Mouse (Mus musculus): ENCODE measurements around the gene Ampd3.
A peak's percentile ranks its signal among the peaks of the same experiment; 100 is the strongest.

Gene Ampd3

DNA sequence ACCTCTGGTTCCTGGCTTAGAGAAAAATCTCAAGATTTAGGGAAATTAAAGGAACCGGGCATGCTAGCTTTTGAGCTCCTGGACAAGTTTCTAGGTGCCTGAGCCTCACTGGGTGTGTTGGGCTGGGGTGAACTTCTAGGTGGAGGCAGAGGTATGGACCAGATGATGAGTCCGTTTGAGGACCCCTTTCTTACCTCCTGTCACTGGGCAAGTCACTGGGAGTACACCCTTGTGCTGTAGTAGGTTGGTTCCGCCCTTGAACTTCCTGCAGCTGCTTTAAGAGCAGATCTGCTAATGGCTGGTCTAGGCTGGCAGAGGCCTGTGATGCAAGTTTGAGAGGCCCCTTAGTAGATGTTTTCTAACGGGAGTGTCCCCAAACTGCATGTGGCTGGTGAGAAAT, 1.1 kb downstream of the Ampd3 start:
- no peak for DNase-seq (ENCODE audit: low read depth)

DNA sequence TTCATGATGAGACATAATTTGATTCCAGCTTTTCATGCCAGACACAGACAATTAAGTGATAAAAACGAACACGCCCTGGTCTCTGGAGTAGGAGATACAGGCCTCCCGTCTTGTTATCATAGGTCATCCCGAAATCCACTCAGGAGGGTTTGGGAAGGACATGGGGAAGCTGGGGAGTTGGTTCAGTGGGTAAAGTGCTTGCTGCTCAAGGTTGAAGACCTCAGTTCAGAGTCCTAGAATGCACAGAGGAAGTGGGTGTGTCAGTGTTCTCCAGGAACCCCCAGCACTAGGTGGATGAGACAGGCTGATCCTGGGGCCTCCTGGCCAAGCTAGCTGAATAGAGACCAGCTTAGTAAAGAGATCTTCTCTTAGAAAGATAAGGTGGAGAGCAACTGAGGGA, 2.9 kb downstream of the Ampd3 start:
- no peak for DNase-seq (ENCODE audit: low read depth)

DNA sequence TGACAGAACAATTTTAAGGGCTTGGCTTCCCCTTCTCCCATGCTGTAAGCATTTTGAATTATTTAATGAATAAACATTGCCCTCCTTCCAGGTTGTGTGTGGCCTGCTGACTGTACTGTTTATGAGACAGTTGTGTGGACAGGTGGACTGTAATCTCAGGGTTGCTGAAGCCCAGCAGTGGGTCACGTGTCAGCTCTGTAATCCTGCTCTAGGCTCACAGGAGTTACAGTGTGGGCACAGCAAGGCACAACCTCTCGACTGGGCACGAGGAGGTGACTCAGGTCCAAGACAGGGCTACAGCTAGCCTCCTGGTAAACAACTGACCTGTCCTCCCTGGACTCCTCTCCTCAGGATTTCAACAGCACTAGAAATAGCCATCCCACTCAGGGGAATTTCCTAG, 4.3 kb downstream of the Ampd3 start:
- no peak for DNase-seq (ENCODE audit: low read depth)

DNA sequence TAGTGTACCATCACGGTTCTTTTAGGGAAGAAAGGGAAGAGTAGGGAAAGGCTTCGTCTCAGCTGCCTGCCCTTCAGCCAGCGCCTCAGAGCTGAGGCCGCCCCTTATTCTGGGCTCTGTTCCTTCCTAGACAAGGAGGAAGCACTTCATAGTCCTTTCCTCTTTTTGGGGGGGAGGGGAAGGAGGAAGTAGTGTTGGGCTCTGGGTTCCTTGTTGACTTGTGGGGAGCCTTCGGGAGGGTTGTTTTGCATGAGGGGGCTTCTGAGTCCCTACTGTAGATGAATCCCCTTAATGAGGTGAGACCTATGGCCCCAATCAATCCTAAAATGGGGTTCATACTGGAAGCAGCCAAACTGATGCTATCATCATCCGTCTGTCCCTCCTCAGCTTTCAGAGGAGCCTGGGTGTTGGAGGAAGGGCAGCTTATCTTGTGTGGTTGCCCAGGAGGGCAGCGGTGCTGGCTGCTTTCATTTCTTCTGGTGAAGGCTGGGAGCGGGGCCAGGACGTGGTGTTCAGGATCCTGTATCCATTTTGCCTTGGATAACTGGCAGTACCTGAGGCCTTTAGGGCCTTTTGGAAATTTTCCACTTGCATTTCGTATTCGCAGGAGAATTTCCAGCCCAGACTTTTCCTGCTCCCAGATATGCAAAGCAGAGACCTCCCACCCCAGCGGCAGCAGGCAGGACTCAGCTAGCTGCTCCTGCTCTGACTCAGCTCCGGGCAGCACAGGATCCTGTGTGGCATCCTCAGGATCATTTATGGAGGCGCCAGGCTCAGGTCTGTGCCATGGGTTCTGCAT, 5.4 kb downstream of the Ampd3 start:
- no peak for DNase-seq (ENCODE audit: low read depth)

DNA sequence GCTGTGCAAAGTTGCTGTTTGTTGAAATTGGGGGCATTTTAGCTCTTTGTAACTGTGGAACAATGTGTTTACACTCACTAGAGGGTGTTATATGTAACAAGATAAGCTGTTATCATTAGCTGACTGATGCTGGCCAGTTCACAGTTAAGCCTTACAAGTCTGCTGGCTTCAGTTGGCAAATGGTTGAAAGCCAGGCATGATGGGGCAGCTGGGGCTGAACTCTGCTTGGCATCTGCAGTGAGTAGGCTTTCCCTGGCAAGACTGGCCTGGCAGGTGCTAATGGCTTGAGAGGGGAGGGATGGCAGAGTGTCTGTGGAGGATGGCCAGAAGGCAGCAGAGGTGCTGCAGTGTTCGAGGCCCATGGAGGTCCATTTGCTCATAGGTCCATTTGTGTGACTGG, 6.1 kb downstream of the Ampd3 start:
- DNase-seq (ENCODE audit: low read depth) = no peak

DNA sequence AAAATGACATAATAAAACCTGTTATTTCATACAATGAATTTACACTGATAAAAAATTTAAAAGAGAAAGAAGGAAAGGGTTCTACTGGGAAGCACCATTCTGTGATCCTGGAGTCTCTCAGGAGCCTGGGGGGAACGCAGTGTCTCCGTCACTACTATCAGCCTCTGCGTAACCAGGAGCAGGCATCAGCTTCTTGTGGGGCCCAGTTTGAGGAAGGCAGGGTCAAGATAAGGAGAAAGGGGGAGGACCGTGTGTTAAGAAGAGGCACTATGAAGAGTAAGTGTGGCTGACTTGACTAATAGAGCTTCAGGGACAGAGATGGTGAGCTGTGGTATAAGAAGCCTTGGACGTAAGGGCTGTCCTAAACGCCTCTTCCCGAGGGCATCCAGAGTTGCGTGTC, 6.7 kb downstream of the Ampd3 start:
- DNase-seq (ENCODE audit: low read depth) = peak; percentile 85

DNA sequence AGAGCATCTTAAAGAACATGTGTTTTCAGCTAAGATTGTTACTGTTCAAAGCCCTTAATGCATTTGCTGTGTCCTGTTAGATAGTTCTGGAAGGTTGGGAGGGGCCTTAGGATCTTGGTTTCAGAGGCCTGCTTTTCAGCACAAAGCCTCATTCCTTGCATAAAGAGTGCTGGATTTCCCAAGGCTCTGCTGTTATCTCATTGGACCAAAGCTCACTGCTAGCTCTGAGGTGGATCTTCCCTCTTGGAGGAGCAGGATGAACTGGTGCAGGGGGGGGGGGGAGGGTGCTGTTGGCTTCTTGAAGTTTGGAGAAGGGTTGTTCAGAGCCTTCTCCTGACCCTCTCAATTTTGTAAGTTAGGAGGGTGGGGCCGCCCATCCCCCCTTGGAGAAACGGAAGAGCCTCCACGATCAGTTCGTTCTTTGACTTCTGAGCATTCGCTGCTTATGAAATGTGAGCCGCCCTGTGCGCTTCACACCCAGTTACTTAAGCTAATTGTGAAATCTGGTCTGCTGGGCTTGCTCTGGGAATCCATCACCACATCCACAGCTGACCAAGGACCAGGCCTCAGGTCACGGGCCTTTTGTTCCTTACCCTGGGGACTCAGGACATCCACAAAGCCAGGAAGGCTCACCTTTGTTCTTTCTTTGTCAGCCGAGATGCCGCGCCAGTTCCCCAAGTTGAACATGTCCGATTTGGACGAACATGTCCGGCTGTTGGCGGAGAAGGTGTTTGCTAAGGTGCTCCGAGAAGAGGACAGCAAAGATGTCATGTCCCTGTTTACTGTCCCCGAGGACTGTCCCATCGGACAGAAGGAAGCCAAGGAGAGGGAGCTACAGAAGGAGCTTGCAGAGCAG, 9.4 kb downstream of the Ampd3 start:
- DNase-seq (ENCODE audit: low read depth) = no peak

DNA sequence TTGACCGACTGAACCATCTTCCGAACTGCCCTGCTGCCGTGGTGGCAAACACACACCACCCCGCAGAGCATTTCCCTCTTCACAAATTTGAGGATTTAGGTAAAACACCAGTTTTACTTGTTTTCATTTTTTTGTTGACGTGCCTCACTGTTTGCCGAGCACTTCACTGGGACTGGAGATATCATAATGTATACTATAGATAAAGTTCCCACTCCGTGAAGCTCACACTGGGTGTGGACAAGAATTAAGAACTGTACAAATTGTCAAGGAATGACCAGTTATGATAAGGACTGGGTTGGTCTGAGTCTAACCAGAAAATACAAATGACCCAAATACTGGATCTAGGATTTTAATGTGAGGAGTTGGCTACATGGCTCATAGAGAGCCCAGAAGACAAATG, 10.9 kb downstream of the Ampd3 start:
- no peak for DNase-seq (ENCODE audit: low read depth)

DNA sequence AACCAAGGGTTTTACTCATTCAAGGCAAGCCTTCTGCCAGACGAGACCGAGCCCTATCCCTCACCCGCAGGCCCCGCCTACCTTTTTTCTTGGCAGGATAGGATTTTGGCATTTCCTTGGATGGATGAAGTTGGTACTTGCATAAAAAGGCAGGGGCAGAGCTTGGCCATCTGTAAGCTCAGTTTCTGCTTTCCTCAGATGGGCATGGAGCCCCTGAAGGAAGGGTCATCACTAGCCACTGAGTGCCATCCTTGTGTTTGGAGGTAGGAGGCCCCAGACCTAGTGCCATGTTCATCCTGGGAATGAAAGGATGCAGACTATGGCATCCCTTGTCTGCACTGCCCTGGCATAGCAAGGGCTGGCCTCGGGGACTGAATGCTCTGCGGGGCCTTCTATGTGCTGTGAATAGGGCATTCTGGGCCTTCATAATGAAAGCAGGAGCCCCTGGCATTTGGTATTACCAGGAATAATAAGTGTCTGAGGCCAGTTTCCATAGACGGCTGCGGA, 11.7 kb downstream of the Ampd3 start:
- DNase-seq (ENCODE audit: low read depth) = no peak

DNA sequence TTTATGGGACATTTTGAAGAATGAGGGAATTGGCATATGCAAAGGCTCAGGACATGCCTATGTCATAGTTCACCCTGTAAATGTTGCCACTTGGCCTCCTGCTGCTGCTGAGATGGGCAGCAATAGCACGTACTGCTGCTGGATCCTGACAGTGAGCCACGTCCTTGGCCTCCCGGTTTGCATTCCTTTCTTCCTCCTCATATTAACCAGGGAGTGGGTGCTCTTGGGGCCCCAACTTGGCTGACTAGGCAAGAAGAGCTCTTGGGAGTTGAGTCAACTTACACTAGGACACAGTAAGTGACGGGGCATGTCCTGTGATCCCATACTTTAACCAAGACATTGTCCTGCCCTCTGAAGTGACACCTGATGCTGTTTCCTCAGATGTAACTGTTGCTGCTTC, 12.5 kb downstream of the Ampd3 start:
- DNase-seq (ENCODE audit: low read depth) = no peak

DNA sequence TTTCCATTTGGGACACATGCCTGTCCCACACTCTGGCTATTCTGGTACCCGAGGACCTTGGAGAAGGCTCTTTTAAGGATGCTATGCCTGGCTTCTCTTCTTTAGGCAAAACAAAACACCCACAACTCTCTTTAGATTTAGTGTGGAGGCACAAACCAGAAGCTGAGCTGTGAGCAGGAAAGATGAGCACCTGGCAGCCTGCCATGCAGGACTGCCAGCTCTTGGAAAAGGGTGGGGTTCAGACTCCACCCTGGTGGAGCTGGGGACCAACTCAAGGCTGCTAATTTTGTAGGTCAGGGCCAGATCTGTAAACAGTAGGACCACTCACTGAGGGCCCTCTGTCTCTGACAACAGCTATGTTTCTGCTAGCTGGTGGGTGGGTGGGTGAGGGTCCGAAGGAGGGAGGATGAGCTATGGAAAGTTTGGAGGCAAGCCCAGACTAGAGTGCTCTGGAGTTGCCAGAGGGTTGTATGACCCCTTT, 13.3 kb downstream of the Ampd3 start:
- DNase-seq (ENCODE audit: low read depth) = no peak

DNA sequence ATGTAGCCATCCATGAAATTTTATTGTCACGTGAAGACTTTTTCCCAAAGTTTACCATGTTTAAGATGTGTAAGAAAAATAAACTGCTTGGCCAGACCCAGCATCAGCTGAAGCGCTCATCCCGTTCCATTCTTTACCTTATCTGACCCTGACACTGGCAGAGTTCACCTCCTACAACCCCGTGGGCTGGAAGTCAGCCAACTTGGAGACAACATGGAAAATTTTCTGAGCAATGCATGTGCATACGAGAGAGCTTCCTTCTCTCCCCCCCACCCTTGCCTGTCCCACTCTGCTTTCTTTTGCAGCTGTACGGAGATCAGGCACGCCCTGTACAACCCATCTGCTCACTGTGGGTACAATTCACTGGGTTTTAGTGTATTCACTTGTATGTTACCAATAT, 14.1 kb downstream of the Ampd3 start:
- no peak for DNase-seq (ENCODE audit: low read depth)

DNA sequence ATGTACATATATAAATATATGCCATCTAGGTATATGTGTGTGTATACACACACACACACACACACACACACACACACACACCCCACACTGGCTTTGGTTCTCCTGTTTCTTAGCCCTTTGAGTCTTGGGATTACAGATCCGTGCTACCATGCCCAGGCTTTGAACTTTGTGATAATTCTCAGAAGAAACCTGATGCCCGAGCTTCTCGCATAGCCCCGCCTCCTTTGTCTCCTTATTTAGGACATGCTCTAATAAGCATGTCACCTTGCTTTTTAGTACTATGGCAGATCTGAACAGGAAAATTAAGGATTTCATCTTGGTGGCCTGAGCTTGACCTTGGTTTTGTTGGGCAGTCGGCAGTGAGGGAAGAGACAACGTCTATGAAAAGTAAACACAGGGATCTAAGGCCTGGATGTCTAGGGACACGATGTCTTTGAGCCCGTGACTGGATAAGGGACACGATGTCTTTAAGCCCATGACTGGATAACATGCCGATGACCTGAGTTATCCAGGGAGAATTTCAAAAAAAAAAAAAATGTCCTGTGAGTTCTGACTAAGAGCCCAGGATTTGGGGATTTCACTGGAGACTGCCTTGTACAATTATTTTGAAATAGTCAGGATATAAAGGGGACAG, 15.0 kb downstream of the Ampd3 start:
- no peak for DNase-seq (ENCODE audit: low read depth)

DNA sequence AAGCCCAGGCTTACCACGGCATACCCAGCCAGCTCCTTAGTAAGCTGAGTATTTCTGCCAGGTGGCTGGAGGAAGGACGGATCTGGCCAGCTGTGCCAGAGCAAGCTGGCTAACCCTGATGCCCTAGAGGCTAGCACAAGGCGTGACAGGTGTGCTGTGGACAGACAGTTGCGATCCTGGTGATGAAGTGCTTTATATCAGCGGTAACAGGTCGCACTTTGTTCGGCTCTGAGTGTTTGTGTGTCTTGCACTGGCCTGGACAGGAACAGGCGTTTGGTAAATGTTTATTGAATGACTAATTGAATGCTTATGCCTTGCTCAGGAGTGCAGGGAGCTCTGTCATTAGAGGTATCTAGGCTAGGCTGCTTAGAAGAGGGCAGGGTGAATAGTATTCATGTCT, 17.0 kb downstream of the Ampd3 start:
- no peak for DNase-seq (ENCODE audit: low read depth)

DNA sequence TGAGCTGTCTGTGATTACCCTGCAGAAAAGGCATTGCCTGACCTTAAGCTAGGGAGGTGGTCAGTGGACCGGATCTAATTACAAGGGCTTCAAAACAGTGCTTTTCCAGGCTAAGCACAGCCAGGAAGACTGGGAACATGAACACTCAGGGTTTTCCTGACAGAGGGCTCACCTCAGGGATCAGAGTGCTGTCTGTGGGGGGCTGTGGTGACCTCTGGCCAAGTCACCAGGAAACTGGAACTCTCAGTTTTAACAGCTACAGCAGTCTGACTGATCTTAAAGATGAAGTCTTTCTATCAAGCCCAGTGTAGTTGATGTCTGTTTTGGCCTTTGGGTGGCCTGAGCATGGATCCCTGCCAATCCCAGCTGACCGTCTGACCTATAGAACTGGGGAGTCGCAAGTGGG, 17.7 kb downstream of the Ampd3 start:
- no peak for DNase-seq (ENCODE audit: low read depth)

DNA sequence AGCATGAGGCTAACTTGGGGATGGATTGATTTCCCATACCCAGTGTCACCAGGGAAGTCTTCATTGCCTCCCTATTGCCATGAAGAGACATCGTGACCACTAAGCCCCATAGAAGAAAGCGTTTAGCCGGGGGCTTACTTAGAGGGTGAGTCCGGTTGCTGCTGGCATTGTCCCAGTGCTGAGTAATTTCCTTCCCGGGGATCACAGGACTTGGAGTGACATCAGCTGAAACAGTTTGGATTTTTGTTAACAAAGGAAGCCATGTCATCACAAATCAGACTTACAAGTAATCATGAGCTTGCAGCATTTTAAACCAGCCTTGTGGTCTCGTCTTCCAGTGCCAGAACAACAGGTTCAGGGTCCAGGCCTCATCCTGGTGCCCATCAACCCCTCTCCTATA, 19.3 kb downstream of the Ampd3 start:
- DNase-seq (ENCODE audit: low read depth) = no peak

DNA sequence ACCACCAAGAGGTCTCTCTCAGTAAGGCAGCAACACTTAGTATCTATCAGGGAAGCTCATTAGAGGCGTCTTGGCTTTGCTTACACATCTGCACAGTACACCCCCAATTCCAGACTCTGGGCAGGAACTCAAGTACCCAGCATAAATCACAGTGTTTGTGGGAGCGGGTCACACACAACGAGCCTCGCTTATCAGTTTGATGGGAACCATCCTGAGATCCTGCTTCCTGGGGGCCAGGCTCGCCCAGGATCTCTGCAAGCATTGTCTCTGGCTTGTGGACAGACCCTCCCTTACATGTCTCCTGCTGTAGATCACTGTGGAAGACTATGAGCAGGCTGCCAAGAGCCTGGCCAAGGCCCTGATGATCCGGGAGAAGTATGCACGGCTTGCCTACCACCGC, 22.9 kb downstream of the Ampd3 start:
- DNase-seq (ENCODE audit: low read depth) = no peak

DNA sequence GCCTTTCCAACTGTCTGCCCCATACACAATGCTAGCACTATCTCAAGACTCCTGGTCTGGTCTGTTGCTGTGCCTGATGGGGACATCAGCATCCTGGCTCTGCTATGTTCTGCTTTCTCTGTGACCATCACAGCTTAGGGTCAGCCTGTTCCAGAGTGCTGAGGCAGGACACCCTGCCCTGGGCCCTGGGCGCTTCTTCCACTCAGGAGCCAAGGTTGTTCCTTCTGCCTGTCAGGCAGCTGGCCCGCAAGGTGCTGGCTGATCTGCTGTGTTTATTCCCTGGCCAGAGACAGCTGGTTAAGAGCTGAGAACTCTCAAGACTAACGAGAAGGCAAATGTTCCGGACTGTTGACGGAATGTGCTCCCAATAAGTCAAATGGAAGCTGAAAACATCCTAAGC, 24.2 kb downstream of the Ampd3 start:
- DNase-seq (ENCODE audit: low read depth) = no peak

DNA sequence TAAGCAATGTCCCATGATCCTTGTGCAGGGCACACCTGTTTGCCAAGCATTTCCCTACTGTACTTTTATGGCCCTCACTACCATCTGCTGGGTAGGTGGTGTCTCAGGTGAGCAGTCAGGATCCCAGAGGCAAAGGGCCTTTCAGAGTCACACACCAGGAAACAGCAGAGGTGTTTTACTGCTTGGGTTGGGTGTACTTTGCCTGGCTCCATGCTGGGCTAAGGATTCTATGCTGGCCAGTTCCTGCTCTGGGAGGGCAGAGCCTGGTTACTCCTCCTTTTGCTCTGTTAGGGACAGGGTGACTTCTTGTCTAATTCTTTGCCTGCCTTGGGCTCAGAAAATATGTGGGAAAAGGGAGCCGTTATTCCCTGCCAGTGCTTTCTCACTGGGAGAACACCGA, 24.8 kb downstream of the Ampd3 start:
- DNase-seq (ENCODE audit: low read depth) = no peak

DNA sequence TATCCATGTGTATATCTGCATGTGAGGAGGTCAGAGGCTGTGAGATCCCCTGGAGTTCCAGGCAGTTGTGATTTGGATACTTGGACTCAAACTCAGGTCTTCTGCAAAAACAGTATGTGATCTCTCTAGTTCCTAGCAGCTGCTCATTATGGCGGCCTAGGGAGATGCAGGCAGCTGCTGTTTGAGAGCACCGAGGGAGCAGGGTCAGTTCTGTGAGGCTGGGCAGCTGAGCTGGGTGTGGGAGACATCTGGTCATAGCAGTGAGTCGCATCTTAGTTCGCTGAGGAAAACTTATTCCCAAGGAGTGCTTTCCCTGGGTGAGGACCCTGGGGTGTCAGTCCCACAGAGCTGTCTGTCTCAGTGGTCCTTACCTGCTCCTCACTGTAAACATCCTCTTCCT, 26.7 kb downstream of the Ampd3 start:
- no peak for DNase-seq (ENCODE audit: low read depth)

DNA sequence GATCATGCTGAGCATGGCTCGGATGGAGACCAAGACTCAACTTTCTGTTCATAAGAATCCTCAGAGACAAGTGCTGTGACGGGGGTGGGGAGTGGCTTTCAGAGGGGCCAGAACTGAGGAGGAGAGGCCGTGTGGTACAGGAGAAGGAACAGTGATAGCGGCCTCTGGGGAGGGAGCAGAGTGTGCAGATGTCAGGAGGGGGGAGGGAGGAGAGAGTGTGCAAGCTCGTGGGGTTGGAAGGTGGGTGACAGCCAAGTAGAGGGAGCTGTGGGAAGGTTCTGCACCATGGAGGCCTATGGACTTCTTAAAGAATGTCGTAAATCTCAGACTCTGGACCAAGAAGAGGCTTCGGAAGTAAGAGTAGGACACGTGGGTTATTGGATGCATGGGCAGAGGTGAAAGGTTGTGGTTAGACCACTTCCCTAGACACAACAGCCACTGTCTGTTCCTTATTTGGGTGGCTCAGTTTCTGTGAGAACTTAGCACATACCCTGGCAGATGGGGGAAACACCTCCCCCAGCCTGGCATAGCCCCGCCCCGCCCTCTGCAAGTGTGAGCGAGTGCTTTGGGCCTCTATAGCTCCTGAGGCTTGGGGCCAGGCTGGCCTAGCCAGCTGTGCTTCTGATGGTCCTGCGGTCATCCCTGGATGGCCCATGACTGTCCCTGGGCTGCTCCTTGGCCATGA, 28.5 kb downstream of the Ampd3 start:
- no peak for DNase-seq (ENCODE audit: low read depth)

Data from c-Kit-positive CD71-positive TER-119-negative erythroid progenitor cells, embryonic 14.5 days (primary cell).